Mouse (Mus musculus) natural killer cell, adult 2 months (primary cell): ENCODE measurements at regions not wholly inside any gene's neighbourhood (a gene's known extent, or its start where the extent isn't known, plus 50 kb on each side); places are given as distances from the start of the nearest gene placed in this dataset.

Experiments used
- DNase-seq, 2 experiments: peaks; one replicate each; pipeline ENCODE4 v3.0.0; 2022; ENCODE audit warnings: low spot score in 2 of 2

GRCm38 (mm10) chrX:139392777-139393176, 59.3 kb downstream of the Trap1a start:
- DNase-seq: no peak

- peak; percentile 3 to 16 for DNase-seq
Observed at GRCm38 (mm10) chrX:139416701-139417100, 63.5 kb upstream of the D330045A20Rik start.

- DNase-seq: no peak
Observed at GRCm38 (mm10) chrX:139419867-139420266, 60.3 kb upstream of the D330045A20Rik start.

GRCm38 (mm10) chrX:139424307-139424706, 55.9 kb upstream of the D330045A20Rik start:
- DNase-seq: no peak
